Mouse (Mus musculus): Measurements from ENCODE around the gene Tenm3. TPM values are rescaled to one million over a fixed set of nuclear protein-coding genes. Genes with fewer than 3 reads are reported as not detected.
A peak's percentile ranks its signal among the peaks of the same experiment; 100 is the strongest.

The Tenm3 gene
- total and polyA plus RNA-seq, 2 experiments from 2014 or later = 25.0 to 160 TPM

DNA sequence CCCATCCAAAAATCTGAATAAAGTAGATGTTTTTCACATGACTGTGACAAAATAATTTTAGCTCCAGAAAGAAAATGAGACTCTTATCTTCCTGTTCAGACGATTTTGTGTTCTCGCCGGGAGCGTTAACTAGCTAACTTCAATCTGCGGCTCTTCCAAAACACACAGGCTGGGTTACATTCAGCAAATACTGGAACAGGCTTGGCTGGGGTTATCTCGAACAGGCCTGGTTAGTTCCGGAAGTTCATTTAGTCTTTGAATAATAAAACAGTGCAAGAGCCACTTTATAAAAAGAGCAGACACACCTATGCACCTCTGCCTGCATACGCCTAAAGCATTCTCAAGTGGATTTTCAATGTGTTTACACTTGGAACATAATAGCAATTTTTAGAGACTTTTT is 40.7 kb downstream of the Tenm3 start:
- Histone ChIP-seq H3K36me3 (ENCODE audit: insufficient read depth, low read length) (no peaks in the 10 kb centered on the region), H3K4me3 (ENCODE audit: low read depth, low read length) (no peak overlapping the region), H3K27me3 (ENCODE audit: insufficient read depth, low read length) (no peaks in the 10 kb centered on the region), H3K4me2 (ENCODE audit: low read depth, low read length, poor library complexity, severe bottlenecking) (no peak overlapping the region), H3K9ac (replicated peaks; ENCODE audit: low read length, poor library complexity, severe bottlenecking) (no peak overlapping the region), H3K4me1 (ENCODE audit: insufficient read depth, low read length) (no peaks in the 10 kb centered on the region), H3K27ac (ENCODE audit: low read depth, low read length) (no peak overlapping the region), H3K9me3 (ENCODE audit: low read length) (no peaks in the 10 kb centered on the region)
- no peak for TF ChIP-seq CTCF (IDR thresholded peaks at IDR 0.05)
- no peak for ATAC-seq (ENCODE audit: low FRiP score)
- 82% methylated on average over 8 of the region's 8 CpGs for WGBS
- no peak for DNase-seq (ENCODE audit: low spot score)

DNA sequence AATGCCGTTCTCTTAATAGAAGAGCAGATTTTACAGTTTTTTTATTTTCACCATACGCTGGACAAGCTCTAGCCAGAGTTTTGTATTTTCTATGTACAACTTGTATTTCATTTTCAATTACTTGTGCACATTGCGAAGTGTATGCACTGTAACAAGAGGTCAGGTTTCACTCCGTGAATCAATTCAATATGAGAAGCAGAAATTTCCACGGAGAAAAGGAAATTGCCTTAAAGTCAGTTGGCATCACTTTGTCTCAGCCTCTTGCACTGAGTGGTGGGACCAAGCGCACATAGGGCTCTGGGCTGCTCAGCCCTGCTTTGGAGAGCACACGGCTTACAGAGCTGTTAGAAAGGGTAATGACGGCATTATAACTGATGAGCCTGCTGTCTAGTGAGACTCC is 41.5 kb downstream of the Tenm3 start:
- Histone ChIP-seq H3K27ac (ENCODE audit: low read depth, low read length) (no peak overlapping the region), H3K27me3 (ENCODE audit: insufficient read depth, low read length) (no peaks in the 10 kb centered on the region), H3K9ac (replicated peaks; ENCODE audit: low read length, poor library complexity, severe bottlenecking) (no peak overlapping the region), H3K36me3 (ENCODE audit: insufficient read depth, low read length) (no peaks in the 10 kb centered on the region), H3K4me2 (ENCODE audit: low read depth, low read length, poor library complexity, severe bottlenecking) (no peak overlapping the region), H3K4me1 (ENCODE audit: insufficient read depth, low read length) (no peaks in the 10 kb centered on the region), H3K4me3 (ENCODE audit: low read depth, low read length) (no peak overlapping the region), H3K9me3 (ENCODE audit: low read length) (no peaks in the 10 kb centered on the region)
- ATAC-seq (ENCODE audit: low FRiP score) (no peak), DNase-seq (ENCODE audit: low spot score) (no peak)
- no peak for TF ChIP-seq CTCF (IDR thresholded peaks at IDR 0.05)
- 73% methylated on average over 8 of the region's 8 CpGs for WGBS

DNA sequence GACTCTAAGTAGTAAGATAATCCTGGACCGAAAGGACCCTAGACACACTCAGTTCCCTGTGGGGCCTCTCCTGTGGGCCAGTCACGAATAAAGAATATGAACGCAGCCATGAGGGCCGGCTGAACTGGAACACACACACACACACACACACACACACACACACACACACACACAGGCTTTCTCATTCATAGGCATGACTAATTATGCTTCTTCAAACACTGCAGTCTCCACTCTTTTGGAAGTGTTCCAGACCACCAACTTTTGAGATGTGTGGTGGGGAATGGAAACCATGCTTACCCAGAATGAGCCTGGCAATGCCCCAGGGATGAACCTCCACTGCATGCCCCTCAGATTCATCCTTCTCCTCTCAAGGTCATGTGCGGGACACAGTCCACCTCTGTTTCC is 45.8 kb downstream of the Tenm3 start:
- no peak overlapping the region for H3K4me2 ChIP-seq (ENCODE audit: low read depth, low read length, poor library complexity, severe bottlenecking)
- no peaks in the 10 kb centered on the region for H3K27me3 ChIP-seq (ENCODE audit: insufficient read depth, low read length)
- H3K4me1 ChIP-seq (ENCODE audit: insufficient read depth, low read length) = no peaks in the 10 kb centered on the region
- peak; percentile 61 for DNase-seq (ENCODE audit: low spot score)
- no peak overlapping the region for H3K27ac ChIP-seq (ENCODE audit: low read depth, low read length)
- no peak overlapping the region for H3K9ac ChIP-seq (replicated peaks; ENCODE audit: low read length, poor library complexity, severe bottlenecking)
- H3K36me3 ChIP-seq (ENCODE audit: insufficient read depth, low read length) = no peaks in the 10 kb centered on the region
- no peak for TF ChIP-seq CTCF (IDR thresholded peaks at IDR 0.05)
- no peak overlapping the region for H3K4me3 ChIP-seq (ENCODE audit: low read depth, low read length)
- ATAC-seq (ENCODE audit: low FRiP score) = 0 out of 2 replicates have a peak, but pooled peaks have one; percentile 27
- H3K9me3 ChIP-seq (ENCODE audit: low read length) = no peaks in the 10 kb centered on the region
- WGBS = 43% methylated on average over 5 of the region's 5 CpGs

DNA sequence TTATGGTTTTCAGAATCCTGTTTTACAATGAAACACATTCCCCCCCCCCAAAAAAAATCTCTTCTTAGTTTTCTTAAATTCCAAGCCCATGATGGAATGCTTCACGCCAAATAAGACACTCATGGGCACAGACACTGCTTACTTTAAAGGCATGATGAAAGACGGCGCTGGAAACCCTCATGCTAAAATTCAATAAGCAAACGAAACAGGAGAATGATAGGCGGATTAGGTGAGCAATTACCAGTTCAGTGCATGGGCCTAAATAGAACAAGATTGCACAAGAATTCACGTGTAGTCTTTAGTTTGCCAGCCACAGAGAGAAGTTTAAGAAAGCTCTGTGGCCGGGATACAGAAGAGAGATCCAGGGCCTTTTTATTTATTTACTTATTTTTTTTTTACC is 49.5 kb downstream of the Tenm3 start:
- Histone ChIP-seq H3K9me3 (ENCODE audit: low read length) (no peaks in the 10 kb centered on the region), H3K27me3 (ENCODE audit: insufficient read depth, low read length) (no peaks in the 10 kb centered on the region), H3K4me1 (ENCODE audit: insufficient read depth, low read length) (no peaks in the 10 kb centered on the region), H3K36me3 (ENCODE audit: insufficient read depth, low read length) (no peaks in the 10 kb centered on the region), H3K9ac (replicated peaks; ENCODE audit: low read length, poor library complexity, severe bottlenecking) (no peak overlapping the region), H3K27ac (ENCODE audit: low read depth, low read length) (no peak overlapping the region), H3K4me3 (ENCODE audit: low read depth, low read length) (no peak overlapping the region), H3K4me2 (ENCODE audit: low read depth, low read length, poor library complexity, severe bottlenecking) (no peak overlapping the region)
- 56% methylated on average over 7 of the region's 7 CpGs for WGBS
- no peak for TF ChIP-seq CTCF (IDR thresholded peaks at IDR 0.05)
- no peak for DNase-seq (ENCODE audit: low spot score)
- ATAC-seq (ENCODE audit: low FRiP score) = no peak

DNA sequence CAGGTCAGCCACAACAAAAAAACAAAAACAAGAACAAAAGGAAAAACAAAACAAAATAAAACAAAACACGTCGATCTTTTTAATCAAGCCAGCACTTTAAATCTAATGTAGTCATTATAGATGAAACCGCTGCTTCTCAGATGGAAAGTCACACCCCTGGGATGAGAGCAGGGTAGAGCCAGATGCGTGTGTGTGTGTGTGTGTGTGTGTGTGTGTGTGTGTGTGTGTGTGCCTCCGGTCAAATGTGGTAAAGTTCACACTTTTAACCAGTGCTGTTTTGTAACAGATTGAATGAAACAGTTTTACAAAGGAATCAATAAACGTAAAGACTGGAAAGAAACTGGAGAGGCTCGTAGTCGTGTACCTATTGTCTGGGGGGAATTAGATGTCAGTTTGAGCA is 50.0 kb downstream of the Tenm3 start:
- no peak overlapping the region for H3K27ac ChIP-seq (ENCODE audit: low read depth, low read length)

DNA sequence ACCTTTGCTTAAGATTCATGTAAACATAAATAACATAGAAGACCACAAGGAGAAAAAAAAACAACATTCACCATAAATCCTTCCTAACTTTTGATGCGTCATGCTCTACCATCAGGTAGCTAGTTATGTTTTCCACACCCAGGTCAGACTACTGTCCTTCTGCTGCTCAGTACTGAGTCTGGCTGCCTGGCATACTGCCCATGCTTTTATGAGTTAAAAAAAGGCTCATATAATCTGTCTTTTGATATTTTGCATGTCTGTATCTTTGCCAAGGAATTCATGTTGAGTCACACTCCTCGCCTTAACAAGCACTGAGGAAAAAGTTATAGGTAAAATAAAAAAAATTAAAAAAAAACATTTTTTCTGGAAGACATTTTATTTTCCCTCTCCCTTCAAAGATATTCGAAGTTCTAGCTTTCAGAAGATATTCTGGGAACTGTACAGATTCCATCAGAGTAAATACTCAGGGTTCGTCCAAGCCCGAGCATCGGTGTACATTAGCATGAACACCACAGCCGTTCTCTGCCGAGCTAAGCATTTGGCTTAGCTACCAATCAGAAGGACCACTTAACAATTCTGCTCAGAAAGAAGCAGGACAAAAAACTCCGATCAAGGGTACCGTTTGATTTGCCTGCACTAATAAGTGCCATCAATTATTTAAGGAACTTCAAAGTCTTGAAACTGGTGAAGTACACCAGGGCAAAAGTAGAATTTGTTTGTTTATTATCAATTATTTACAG is 51.0 kb downstream of the Tenm3 start:
- no peak overlapping the region for H3K9ac ChIP-seq (replicated peaks; ENCODE audit: low read length, poor library complexity, severe bottlenecking)
- WGBS = 52% methylated on average over 10 of the region's 10 CpGs
- no peak overlapping the region for H3K4me3 ChIP-seq (ENCODE audit: low read depth, low read length)
- no peak overlapping the region for H3K4me2 ChIP-seq (ENCODE audit: low read depth, low read length, poor library complexity, severe bottlenecking)
- no peaks in the 10 kb centered on the region for H3K9me3 ChIP-seq (ENCODE audit: low read length)
- H3K27ac ChIP-seq (ENCODE audit: low read depth, low read length) = no peak overlapping the region
- ATAC-seq (ENCODE audit: low FRiP score) = no peak
- no peaks in the 10 kb centered on the region for H3K27me3 ChIP-seq (ENCODE audit: insufficient read depth, low read length)
- no peak for DNase-seq (ENCODE audit: low spot score)
- no peaks in the 10 kb centered on the region for H3K36me3 ChIP-seq (ENCODE audit: insufficient read depth, low read length)
- no peak for TF ChIP-seq CTCF (IDR thresholded peaks at IDR 0.05)
- no peaks in the 10 kb centered on the region for H3K4me1 ChIP-seq (ENCODE audit: insufficient read depth, low read length)

More for the DNA sequence above, 50.0 kb downstream of the Tenm3 start:
- H3K4me1 ChIP-seq (ENCODE audit: insufficient read depth, low read length) = no peaks in the 10 kb centered on the region
- DNase-seq (ENCODE audit: low spot score) = no peak
- TF ChIP-seq CTCF (IDR thresholded peaks at IDR 0.05) = no peak
- H3K9ac ChIP-seq (replicated peaks; ENCODE audit: low read length, poor library complexity, severe bottlenecking) = no peak overlapping the region
- no peaks in the 10 kb centered on the region for H3K36me3 ChIP-seq (ENCODE audit: insufficient read depth, low read length)
- H3K4me2 ChIP-seq (ENCODE audit: low read depth, low read length, poor library complexity, severe bottlenecking) = no peak overlapping the region
- no peak overlapping the region for H3K4me3 ChIP-seq (ENCODE audit: low read depth, low read length)
- H3K27me3 ChIP-seq (ENCODE audit: insufficient read depth, low read length) = no peaks in the 10 kb centered on the region
- WGBS = 45% methylated on average over 8 of the region's 8 CpGs
- no peak for ATAC-seq (ENCODE audit: low FRiP score)
- no peaks in the 10 kb centered on the region for H3K9me3 ChIP-seq (ENCODE audit: low read length)
